Mouse (Mus musculus): Measurements from ENCODE around the gene Dclre1b.

DNA sequence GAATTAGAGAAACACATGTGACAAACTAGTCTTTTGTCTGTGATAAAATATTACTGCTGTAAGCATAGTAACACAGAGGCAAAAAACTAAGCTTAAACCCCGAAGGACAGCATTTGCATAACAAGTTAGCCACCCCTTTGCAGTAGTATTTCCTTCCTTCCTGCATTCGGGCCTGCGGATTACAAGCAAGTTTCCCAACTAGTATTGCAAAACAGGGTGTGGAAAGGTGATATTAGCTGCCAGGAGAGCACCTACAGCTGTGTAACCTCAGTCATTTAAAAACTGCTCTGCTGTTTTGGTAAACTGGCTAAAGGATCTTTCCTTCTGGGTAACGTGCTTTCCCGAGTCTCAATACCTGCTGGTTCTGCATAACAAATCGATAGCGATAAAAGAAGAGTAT, 22.0 kb downstream of the Dclre1b start:
- TF ChIP-seq USF1 (IDR thresholded peaks at IDR 0.05; ENCODE audit: low read depth) (no peak), CTCF (IDR thresholded peaks at IDR 0.05; ENCODE audit: control insufficient read depth, insufficient read depth, insufficient read length) (no peak)
